Mouse (Mus musculus): Measurements from ENCODE around the gene Aim2. TPM values are rescaled to one million over a fixed set of nuclear protein-coding genes. Genes with fewer than 3 reads are reported as not detected.

Gene Aim2
- polyA plus RNA-seq, 1 experiment from 2014 or later, result 3.5 TPM

Other genes starting within 250 kb of the Aim2 start
- gene Olfr1408, start 213.5 kb upstream of the Aim2 start, polyA plus RNA-seq (2015; fragmentation: Nextera tagmentation; extraction: Ambion mirVana), result not detected in 2 replicates
- gene Olfr1406, start 160.2 kb upstream of the Aim2 start, polyA plus RNA-seq (2015; fragmentation: Nextera tagmentation; extraction: Ambion mirVana), result not detected in 2 replicates
- gene Olfr218, start 153.1 kb upstream of the Aim2 start, polyA plus RNA-seq (2015; fragmentation: Nextera tagmentation; extraction: Ambion mirVana), result not detected in 2 replicates
- not detected in 2 replicates for gene Olfr1404, start 138.5 kb upstream of the Aim2 start, polyA plus RNA-seq (2015; fragmentation: Nextera tagmentation; extraction: Ambion mirVana)
- not detected in 2 replicates for gene Fcer1a, start 123.7 kb upstream of the Aim2 start, polyA plus RNA-seq (2015; fragmentation: Nextera tagmentation; extraction: Ambion mirVana)
- gene Olfr418, start 84.9 kb upstream of the Aim2 start, polyA plus RNA-seq (2015; fragmentation: Nextera tagmentation; extraction: Ambion mirVana), result not detected in 2 replicates
- gene Mptx2, start 73.1 kb upstream of the Aim2 start, polyA plus RNA-seq (2015; fragmentation: Nextera tagmentation; extraction: Ambion mirVana), result not detected in 2 replicates
- gene Ackr1, start 17.1 kb upstream of the Aim2 start, polyA plus RNA-seq (2015; fragmentation: Nextera tagmentation; extraction: Ambion mirVana), result 0.13 and 0.15 TPM in 2 replicates
- gene Cadm3, start 16.8 kb downstream of the Aim2 start, polyA plus RNA-seq (2015; fragmentation: Nextera tagmentation; extraction: Ambion mirVana), result 0.28 and 0.41 TPM in 2 replicates
- 0.31 and 0.64 TPM in 2 replicates for gene Ifi206, start 140.2 kb downstream of the Aim2 start, polyA plus RNA-seq (2015; fragmentation: Nextera tagmentation; extraction: Ambion mirVana)
- gene Ifi214, start 185.1 kb downstream of the Aim2 start, polyA plus RNA-seq (2015; fragmentation: Nextera tagmentation; extraction: Ambion mirVana), result not detected in 2 replicates
- gene Ifi213, start 248.4 kb downstream of the Aim2 start, polyA plus RNA-seq (2015; fragmentation: Nextera tagmentation; extraction: Ambion mirVana), result 0.55 and 0.88 TPM in 2 replicates

Measured in kidney, postnatal 0 days (tissue).